Mouse (Mus musculus): ENCODE measurements at regions not wholly inside any gene's neighbourhood (a gene's known extent, or its start where the extent isn't known, plus 50 kb on each side); places are given as distances from the start of the nearest gene placed in this dataset.

- DNase-seq (ENCODE audit: low spot score): peak; percentile 64
Measured at GRCm38 (mm10) chr8:118028061-118028850, 226.5 kb upstream of the Mphosph6 start.

DNA sequence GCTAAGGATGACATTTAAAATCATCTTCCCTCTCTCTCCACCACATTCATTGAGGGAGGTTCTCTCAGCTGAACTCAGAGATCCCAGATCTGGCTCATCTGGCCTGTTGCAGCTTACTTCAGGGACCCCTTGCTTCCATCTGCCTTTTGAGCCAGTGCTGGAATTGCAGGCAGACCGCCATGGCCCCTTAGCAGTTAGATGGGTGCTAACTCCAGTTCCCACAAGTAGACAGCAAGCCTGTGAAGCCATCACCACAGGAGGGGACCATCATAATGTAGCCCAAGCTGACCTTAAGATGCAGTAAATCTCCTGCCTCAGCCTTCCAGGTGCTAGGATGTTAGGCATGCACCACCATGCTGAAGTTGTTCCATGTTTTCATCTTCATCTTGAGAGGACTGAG, 221.7 kb upstream of the Mphosph6 start:
- no peak for DNase-seq (ENCODE audit: low spot score)

DNA sequence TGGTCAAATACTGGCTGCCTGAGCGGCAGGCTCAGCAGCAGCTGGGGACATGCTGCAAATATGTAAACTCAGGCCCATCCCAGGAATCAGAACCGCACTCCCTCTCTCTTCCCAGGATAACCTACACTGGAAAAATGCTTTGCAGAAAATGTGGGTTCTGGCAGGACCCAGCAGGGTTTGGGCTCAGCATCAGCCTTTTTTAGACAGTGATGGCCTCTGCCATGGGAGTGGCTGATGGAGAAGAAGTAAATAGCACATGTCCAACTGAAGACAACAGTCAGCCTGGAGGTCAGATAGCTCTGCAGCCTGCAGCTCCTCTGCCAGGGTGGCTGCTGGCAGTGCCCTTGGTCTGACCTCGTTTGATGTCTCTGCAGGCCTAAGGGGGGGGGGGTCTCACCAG, 220.2 kb upstream of the Mphosph6 start:
- no peak for DNase-seq (ENCODE audit: low spot score)

DNA sequence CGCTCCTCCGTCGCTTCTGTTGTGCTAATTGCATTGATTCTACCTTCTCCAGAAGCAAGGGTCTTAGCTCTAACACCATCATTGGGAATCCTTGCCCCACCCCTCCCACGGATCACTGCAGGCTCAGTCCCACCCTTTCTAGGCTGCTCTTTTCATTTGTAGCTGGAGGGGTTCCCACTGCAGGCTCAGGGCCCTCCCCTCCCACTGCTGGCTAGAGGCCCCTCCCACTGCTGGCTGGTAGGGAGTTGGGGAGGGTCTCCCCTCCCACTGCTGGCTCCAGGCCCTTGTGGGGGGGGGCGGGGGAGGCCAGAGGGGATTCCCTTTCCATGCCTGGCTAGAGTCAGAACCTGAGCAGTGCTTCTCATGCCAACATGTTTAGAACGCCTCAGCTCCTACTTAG, 215.5 kb upstream of the Mphosph6 start:
- no peak for DNase-seq (ENCODE audit: low spot score)

DNA sequence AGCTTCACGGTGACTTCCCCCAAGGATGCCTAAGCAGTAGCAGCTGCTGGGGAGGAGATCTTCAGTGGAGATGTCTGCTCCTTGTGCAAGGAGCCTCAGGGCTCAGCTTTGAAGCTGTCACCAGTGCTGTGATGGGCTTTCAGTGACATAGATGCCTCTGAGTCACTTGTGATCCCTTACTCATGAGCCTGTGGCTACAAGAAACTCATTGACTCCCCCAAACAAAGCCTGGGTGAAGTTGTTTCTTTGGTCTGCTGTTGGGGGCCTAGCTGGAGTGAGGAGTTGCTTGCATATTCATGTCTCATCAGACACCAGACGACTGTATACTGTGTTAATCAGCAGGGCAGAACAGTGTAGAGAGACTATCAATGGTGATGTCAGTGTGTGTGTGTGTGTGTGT, 203.4 kb upstream of the Mphosph6 start:
- no peak for DNase-seq (ENCODE audit: low spot score)

GRCm38 (mm10) chr8:118004391-118004851, 202.7 kb upstream of the Mphosph6 start:
- DNase-seq (ENCODE audit: low spot score): no peak

DNA sequence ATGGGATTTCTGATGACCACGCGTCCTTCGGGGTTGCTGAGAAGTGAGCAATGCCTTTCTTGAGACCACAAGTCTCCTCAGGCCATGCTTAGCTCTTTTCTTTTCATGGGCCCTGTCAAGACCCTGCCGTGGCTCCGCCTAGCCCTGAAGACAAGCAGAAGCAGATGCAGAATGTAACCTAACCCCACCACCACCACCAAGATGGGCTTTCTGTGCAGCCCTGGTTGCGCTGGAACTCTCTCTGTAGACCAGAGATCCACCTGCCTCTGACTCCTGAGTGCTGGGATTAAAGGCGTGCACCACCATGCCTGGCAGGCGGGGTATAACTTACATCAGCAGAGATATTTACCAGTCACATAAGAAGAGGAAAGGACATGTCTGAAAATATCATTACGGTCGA, 199.4 kb upstream of the Mphosph6 start:
- no peak for DNase-seq (ENCODE audit: low spot score)

DNA sequence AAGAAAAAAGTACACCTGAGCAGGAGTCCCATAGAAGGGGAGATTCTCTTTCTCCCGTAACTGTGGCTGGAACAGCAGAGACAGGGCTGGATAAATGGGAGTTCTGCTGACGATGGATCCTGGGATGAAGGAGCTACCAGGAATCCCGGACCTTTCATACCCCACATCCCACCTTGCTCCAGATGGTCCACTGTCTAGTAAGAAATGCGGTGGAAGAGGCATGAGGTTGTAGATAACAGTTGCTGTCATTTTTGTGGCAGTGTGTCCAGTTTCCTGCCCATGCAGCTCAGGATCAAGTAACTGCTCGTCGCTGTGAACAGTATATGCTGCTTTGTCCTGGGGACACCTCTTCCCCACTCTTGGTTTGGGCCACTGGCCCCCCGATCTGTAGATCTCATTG, 190.1 kb upstream of the Mphosph6 start:
- DNase-seq (ENCODE audit: low spot score): no peak

DNA sequence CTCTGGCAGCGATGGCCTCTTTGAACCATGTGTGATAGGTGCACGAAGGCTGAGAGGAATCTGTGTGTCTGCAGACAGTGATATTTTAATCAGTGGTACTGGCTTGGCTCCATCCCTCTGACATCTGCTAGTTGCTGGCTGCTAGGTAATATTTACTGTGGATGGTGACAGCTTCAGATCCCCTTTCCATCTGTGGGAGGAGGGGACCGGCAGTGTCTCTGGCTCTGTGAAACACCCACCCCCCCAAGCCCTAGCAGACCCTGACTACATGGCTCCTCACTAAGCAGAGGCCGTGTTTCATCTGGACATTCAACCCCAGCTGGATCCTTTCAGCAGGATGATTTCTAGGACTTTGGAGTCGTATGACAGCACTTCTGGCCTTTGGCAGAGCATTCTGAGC, 187.0 kb upstream of the Mphosph6 start:
- DNase-seq (ENCODE audit: low spot score): peak; percentile 9

GRCm38 (mm10) chr8:117968306-117968705, 166.6 kb upstream of the Mphosph6 start:
- no peak for DNase-seq (ENCODE audit: low spot score)

- DNase-seq (ENCODE audit: low spot score): no peak
Measured at GRCm38 (mm10) chr8:117966556-117966955, 164.8 kb upstream of the Mphosph6 start.

DNA sequence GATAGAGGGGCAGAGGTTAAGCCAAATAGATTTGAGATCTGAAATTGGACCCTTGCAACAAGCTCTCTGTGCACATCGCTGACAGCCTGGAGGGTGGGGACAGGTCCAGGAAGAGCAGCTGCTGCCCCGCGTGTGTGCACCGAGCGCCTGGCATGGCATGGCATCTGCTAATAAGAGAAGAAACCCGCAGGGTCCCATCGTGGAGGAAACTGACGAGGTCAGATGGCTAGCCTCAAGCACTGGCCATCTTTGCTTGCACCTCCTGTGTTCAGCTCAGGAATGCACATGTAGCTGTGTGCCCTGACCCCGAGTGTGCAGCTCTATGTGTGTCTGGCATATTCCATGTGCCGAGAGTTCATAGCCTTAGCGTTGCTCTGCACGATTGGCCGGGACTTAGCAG, 161.7 kb upstream of the Mphosph6 start:
- DNase-seq (ENCODE audit: low spot score): no peak

DNA sequence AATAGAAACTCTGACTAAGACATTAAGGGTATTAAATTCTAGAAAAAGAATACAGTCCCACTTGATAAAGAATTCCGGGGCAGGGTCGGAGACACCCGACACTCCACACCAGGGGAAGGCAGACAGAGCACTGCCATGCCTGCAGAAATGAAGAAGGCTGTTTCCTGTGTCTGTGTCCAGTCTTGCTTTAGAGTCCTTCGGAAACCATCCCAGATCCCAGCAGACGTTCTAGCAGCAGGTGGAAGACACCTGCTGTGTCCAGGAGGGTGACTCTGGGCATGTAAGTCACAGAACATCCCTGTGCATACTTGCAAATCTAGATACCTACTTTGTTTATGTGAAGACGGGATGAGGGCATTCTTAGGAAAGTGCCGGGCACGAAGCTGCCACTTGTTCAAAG, 160.9 kb upstream of the Mphosph6 start:
- DNase-seq (ENCODE audit: low spot score): no peak

DNA sequence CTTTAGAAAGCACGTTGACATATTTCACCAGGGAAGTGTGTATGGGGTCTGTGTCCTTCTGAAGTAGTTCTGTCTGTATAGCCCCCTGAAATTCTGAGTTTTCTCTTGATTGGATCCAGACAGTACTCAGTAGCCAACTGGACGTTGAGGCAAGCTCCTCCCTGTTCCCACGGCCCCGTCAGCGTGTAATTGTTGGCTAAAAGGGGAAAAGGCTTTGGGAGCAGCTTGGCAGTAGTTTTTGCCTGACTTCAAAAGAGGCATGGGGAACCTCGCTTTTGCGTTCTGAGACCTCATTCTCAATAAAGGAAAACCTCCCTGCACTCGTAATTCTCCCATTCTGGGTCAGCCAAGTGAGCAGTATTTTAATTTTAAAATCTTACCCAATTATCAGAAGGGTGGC, 157.8 kb upstream of the Mphosph6 start:
- no peak for DNase-seq (ENCODE audit: low spot score)

DNA sequence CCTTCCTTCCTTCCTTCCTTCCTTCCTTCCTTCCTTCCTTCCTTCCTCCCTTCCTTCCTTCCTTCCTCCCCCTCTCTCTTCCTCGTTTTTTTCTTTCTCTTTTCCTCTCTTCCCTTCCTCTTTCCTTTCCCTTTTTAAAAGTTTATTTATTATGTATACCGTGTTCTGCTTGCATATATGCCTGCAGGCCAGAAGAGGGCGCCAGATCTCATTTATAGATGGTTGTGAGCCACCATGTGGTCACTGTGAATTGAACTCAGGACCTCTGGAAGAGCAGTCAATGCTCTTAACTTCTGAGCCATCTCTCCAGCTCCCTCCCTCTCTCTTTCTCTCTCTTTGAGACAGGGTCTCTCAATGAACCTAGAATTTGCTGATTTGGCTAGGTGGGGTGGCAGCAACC, 157.2 kb upstream of the Mphosph6 start:
- no peak for DNase-seq (ENCODE audit: low spot score)

DNA sequence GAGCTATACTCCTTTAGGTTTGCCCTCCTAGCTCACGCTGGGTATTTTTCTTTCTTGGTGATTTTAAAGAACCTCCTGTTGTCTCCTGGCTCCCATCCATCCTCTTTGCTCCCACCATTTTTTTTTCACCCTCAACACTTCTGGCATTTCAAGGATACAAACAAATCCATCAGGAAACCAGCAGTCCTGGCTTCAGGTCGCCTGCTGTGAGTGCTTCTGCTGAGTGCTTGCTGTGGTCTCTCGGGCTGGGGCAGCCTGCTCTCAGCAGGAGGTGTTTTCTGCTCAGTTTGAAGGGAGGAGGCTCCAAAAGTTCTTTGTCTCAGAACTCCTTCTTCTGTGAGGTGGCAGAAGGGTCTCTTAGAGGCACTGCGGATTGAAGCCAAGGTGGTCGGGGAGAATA, 149.9 kb upstream of the Mphosph6 start:
- no peak for DNase-seq (ENCODE audit: low spot score)

DNA sequence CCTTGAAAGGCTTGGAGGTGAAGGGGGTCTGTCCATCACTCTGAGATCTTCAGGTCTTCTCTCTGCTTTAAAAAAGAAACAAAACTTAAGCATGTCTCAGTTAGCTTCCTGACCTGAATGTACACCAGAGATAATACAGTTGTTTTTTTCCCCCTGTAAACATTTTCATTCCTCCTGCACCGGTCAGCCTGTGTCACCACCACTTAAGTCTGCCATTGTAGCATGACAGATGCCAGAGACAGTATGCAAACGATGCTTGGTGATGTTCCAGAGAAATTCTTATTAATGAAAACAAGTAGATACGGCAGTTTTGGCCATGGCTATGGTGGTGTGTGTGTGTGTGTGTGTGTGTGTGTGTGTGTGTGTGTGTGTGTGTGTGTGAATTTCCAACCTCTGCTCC, 144.8 kb upstream of the Mphosph6 start:
- no peak for DNase-seq (ENCODE audit: low spot score)

DNA sequence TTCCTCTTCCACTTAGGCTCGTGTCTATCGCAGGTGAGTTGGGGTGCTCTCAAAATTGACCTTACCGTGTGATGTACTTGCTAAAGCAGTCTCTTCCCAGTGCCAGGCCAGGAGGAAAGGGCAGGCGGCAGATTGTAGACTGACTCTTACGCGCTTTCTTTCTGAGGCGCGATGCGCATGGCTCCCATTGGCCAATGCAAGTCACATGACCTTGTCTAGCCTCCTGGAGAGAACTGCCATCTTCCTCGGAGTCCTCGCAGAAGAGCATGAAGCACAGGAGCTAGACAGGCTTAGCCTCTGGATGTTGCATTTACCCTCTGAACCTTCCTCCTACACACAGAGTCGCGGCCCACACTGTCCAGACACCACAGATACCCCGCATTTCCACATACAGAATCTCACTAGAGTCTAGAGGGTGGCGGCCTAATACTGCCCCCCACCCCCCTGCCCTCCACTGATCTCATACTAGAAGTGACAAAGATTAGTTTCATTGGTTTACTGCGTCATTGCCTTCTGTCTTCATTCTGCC, 132.9 kb upstream of the Mphosph6 start:
- DNase-seq (ENCODE audit: low spot score): no peak

- DNase-seq (ENCODE audit: low spot score): peak; percentile 41
Measured at GRCm38 (mm10) chr8:117930687-117931086, 128.9 kb upstream of the Mphosph6 start.

- DNase-seq (ENCODE audit: low spot score): no peak
Measured at GRCm38 (mm10) chr8:117929606-117930005, 127.9 kb upstream of the Mphosph6 start.

- DNase-seq (ENCODE audit: low spot score): no peak
Measured at GRCm38 (mm10) chr8:117923296-117923695, 121.6 kb upstream of the Mphosph6 start.

- DNase-seq (ENCODE audit: low spot score): no peak
Measured at GRCm38 (mm10) chr8:117903052-117903451, 101.3 kb upstream of the Mphosph6 start.

DNA sequence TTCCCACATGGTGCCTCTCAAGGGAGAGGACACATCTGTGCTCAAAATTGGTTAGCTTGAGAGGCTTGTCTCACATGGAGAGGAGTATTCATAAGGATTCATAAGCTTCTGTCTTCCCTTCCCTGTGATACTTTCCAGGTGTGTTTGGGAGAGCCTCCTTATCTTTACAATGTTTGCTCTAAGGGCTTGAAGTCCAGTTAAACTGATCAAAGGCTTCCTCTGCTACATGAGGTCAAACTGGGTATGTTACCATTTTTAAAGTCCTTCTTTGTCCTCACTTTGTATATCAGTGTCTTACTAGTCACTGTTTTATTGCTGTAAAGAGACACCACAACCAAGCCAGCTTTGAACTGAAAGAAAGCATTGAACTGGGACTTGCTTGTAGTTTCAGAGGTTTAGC, 98.1 kb upstream of the Mphosph6 start:
- DNase-seq (ENCODE audit: low spot score): no peak

- DNase-seq (ENCODE audit: low spot score): peak; percentile 11
Measured at GRCm38 (mm10) chr8:117898015-117898414, 96.3 kb upstream of the Mphosph6 start.

All from layer of hippocampus, adult 11-12 months (tissue).